Mouse (Mus musculus): Measurements from ENCODE around the gene S1pr3.
A peak's percentile ranks its signal among the peaks of the same experiment; 100 is the strongest.

Gene S1pr3

DNA sequence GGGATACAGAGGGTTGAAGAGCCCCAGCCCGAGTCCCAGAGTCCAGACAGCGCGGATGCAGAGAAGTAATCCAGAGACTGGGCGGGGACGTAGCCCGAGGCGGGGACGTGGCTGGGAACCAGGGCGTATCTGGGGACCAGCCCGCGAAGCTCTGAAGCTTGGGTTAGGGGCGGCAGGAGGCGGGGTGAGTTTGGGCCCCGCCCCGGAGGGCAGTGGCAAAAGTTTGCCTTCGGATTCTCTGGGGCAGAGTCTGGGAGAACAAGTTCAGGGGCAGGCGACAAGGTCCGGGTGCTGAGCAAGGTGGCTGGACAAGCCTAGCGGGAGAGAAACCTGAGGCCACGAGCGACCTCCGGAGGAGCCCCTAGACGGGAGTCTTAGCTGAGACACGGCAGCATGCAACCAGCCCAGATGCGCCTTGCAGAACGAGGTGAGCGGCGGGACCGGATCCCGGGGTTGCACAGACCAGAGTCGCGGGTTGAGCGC is at the start of gene S1pr3:
S1pr3 (plus strand) TSS at position 121 of the 483 bp plus-strand sequence.
- DNase-seq (ENCODE audit: low spot score) = no peak

DNA sequence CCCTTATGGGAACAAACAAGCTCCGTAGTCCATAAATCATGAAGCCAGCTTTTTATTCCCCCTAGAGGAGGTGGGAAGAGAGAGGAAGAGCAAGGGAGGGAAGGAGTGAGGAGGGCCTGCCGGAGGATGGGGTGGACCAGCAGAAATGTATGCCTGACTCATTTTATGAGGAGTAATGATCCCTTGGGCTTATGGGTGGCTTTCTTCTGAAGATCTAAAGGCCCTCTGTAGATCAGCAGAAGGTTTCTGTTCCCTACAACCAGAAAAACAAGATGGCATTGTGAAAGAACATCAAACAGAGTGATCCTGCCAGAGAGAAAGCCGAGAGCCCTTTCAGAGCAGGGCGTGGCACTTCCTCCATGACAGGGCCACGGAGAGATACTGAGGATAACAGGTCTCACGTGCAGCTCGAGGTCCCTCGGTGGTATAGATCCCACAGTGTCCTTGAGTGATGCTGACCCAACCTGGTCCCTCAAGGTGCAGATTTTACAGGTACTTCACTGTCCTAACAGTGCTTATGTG is 47.9 kb upstream of the S1pr3 start:
- no peak for DNase-seq (ENCODE audit: low spot score)

DNA sequence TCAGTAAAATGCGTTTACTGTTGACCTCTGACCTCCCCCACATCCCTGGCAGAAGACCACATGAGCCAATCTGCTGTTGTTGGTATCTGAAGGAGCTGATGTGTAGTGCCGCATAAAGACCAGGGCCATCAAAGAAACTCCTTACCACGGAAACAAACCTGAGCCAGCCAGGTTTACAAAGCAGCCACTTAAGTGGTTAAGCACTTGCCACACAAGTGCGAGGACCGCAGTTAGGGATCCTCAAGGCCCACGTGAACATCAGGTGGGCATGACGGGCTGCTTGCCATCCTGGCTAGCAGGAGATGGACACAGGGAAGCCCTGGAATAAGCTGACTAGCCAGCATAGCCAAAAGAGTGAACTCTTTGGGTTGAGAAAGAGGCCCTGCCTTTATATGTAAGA is 45.0 kb upstream of the S1pr3 start:
- DNase-seq (ENCODE audit: low spot score) = no peak

DNA sequence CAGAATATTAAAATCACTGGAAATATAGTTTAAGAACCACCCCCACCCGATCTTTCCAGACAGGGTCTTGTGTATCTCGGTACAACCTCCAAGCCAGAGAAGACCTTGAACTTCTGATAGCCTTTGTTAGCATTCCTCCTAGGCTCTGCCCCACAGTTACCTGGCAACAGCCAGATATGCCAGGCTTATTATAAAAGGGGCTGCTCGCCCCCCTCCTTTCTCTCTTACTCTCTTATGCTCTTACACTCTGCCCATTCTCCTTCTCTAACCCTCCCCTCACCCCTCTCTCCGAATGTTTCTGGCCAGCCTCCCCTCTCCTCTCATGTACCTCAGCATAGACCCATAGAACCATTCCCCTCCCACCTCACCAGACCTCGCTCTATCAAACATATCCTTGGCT is 44.5 kb upstream of the S1pr3 start:
- DNase-seq (ENCODE audit: low spot score) = no peak

DNA sequence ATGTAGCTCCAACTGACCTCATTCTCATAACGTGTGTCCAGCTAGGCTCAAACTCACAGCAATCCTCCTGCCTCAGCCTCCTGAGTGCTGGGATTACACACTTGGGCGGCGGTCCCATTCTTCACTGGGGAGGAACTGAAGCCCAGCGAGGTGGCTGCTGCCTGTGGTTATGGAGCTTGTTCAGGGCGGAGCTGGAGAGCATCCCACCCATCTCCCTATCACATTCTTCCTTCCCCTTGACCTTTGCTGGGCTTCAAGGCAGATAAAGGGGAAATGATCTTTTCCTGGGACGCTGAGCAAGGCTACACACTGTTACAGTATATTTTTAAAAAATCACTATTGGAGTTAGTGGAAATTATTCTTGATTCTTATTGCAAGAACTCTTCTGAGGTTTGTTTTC is 43.2 kb upstream of the S1pr3 start:
- DNase-seq (ENCODE audit: low spot score) = no peak

DNA sequence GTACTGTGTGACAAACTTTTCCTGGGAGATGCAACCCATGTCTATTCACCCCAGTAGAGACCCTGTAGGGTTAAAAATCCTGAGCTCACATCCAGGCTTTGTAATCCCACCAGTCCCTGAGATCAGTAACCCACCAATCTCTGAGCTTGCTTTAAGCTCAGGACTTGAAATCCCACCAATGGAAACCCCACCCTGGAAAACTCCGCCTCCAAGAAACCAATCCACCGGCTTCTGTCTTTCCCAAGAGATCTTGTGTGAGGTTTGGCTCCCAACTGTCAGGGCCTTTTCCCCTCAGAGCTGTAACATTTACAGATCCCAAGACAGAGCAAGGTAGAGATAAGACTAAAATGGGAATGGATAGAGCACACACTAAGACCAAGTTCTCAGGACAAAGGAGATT is 40.1 kb upstream of the S1pr3 start:
- no peak for DNase-seq (ENCODE audit: low spot score)

DNA sequence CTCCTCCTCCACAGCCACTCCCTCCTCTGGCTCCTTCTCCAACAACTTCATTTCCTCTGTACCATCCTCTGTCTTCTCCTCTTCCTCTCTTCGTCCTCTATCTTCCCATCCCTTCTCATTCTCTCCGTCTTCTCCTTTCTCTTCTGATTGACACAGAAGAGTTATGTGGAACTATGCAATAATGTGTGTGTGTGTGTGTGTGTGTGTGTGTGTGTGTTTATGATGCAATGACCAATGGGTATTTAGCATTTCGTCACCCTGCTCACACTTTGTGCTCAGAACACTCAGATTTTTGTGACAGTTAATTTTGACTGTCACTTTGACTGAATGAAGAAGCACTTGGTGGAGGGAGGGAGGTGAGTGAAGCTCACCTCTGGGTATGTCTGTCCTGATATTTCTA is 39.1 kb upstream of the S1pr3 start:
- DNase-seq (ENCODE audit: low spot score) = no peak

DNA sequence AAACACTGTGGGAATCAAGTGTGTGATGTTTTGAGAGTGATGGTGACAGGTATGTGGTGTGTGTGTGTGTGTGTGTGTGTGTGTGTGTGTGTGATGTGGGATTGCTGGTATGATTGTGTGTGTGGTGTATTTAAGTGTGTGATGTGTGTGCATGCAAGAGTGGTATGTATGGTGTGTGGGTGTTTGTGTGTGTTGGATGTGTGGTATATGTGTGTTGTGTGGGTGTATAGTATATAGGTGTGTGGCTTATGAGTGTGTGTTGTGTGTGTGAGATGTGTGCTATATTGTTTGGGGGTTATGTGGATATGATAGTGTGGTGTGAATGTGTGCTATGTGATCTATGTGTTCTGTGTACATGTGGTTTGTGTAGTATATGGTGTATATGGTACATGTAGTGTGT is 35.4 kb upstream of the S1pr3 start:
- DNase-seq (ENCODE audit: low spot score) = no peak

DNA sequence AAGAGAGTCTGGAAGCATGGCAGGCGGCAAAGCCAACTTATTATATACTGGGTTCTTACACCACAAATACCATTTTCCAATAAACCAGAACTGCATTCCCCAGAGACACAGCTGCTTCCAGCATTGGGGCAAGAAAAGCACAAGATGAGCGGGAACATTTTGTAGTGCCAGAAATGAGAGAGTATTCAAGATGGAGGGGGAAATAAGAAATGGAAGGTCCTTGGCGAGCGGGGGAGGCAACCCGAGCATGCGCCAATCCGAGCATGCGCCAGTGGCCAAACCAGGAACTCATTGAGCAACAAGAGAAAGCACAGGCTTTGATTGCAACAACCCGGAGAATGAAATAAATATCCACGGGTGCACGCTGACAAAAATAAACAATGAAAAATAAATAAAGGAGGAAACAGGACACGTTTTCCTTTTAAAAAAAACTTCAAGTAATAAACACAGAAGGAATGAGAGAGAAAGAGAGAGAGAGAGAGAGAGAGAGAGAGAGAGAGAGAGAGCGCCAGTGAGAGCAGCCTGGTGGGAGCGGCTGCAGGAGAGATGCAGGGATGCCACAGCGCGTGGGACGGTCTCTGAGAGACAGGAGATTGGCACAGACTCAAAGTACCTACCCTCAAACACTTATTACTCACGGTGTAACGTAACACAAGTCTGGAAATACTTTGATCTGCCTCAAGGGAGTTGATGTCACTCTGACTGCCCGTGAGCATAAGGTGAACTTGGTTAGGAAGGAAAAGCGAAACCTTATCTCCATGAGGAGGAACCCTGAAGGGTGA is 34.2 kb upstream of the S1pr3 start:
- peak; percentile 44 for DNase-seq (ENCODE audit: low spot score)

DNA sequence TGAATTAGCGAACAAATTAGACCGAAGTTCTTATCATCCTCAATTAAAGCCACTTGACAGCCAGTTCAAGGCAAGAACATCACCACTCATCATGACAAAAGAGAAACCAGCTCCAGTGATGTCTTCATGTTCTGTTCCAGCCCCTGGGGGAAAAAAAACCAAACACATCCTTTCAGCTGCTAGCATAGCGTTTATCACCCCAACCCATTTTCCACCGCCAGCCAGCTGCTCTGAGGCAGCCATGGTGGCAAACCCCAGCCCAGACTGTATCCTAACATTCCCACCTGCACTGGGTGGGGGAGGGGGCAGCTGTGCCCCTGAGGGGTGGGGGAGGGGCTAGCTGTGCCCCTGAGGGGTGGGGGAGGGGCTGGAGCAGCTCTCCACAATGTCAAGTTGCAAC is 30.3 kb upstream of the S1pr3 start:
- DNase-seq (ENCODE audit: low spot score) = no peak

DNA sequence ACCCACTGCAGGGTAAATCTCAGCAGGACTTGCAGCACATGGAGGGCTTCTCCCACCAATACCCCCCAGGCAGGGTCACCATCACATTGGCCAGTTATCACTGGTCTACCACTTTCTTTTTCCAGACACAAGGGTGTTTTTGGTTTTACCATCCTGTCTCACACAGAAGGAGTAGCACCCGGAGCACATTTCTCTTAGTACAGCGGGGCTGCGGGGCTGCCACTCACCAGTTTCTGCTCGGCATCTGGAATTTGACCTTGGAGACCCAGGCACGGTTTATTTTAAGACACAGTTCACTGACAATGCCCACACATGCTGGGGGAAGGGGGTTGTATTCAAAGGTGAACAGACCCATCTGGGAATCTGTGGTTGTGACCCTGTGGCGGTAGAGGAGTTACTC is 28.8 kb upstream of the S1pr3 start:
- no peak for DNase-seq (ENCODE audit: low spot score)

DNA sequence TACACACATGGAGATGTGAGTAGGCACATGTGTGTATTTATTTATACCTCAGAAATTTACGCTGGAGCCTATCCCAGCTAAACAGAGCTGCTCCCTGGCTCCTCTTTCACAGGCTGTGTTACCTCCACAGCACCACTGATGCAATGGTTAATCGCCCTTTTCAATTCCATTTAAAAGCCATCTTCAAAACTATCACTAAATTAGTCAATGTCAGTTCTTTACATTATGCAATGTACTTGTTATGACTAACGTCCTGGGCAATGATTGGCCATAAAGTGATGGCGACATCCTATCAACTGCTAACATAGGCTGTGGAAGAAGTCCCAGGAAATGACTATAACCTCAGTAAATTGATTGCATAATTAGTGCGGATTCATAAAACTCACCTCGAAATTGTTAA is 26.9 kb upstream of the S1pr3 start:
- DNase-seq (ENCODE audit: low spot score) = no peak

DNA sequence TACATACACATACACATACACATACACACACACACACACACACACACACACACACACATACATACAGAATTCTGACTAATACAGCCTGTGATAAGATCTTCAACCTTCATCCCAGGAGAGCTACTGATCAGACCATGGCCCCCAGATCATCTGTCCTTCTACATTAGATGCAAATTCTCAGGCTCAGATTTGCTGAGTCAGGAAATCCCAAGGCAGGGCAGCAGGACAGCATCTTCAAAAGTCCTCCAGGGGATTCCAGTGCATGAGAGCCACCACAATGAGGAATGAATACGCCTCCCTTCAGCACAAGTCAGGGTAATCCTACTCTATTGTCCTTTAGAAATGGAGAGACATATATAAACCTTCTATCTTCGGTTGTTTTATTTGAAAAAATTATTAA is 23.5 kb upstream of the S1pr3 start:
- DNase-seq (ENCODE audit: low spot score) = no peak

DNA sequence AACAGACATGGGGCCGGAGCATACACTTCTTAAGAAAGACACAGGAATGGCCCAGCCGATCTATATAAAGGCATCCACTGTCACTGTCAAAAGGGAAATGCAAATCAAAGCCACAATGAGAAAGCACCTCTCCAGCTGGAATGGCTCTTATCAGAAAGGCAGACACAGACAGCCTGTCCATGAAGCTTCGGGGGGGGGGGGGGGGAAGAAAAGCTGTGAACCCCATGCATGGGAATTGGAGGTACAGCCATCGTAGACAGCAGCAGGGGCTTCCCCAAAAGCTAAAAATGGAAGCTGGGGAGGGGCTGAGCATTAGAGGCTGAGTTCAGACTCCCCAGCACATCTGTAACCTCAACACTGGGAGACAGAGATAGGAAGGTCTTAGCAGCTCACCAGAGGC is 20.5 kb upstream of the S1pr3 start:
- DNase-seq (ENCODE audit: low spot score) = no peak

DNA sequence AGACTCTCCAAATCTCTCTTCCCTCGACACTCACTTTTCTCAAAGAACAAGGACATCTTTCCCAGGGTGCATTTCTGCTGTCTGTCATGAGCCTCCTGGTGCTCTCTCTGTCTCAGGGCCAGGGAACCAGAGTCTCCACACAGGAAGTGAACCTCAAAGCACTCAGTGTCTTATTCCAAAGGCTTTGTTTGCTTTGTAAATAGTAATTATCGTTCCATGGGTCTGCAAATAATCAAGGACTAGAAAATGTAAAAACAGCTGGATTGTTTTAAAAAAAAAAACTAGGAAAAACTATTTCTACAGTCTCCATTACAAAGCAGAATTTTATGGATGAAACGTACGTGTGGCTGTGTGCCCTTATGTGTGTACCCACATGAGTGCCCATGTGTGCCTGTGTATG is 18.0 kb upstream of the S1pr3 start:
- no peak for DNase-seq (ENCODE audit: low spot score)

DNA sequence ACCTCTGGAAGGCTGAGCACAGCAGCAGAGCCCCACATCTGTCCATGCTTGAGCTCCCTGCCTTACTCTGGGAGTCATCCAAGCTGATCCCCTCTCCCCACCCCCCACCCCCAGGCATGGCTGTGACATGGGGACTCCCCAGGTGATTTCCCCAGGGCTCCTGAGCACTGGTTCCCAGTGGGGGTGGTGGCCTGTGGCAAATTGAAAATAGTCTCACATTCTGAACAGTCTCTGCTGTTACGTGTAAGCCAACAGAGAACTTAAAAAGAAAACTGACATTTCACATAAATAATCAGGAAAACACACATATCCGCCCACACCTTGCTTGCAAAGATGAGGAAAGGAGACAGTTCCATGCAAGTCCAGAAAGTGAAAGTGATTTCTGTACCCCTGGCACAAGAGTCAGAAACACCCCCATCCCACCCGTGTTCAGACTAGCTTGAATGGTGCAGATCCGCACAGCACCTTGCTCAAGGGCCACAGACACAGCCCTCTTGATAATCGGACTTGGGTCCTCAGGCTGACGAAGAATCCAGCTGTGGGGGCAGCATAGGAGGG is 17.0 kb upstream of the S1pr3 start:
- no peak for DNase-seq (ENCODE audit: low spot score)

DNA sequence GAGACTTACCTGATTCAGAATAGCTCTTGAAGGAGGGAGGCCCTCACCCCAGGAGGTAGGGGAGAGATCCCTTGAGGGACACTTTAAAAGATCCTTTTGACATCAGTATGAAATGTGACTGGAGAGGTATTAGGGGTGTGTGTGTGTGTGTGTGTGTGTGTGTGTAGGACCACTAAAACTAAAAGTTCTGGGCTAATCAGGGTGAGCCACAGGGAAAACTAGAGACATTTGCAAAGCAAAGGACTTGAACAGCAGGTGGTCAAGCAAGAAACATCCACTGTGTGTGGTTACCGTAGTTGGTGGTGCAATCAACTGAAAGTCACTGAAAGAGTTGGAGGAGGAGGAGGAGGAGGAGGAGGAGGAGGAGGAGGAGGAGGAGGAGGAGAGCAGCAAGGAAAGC is 16.2 kb upstream of the S1pr3 start:
- DNase-seq (ENCODE audit: low spot score) = no peak

DNA sequence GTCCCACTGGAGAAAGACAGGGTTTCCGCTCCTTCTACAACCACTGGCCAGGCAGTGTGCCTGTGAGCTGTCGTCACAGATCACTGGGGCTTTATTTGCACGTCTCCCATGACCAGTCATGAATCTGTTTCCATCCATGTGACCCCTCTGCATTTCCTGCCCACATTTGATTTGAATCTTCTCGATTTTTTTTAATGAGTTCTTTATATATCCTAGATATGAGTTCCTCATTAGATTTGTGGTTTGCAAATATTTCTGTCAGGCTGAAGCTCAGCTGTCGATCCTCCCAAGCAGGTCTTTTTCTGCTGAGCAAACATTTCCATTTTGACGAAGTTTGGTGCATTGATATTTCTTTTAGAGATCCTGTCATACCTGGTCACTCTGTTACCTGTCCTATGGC is 10.6 kb upstream of the S1pr3 start:
- no peak for DNase-seq (ENCODE audit: low spot score)

DNA sequence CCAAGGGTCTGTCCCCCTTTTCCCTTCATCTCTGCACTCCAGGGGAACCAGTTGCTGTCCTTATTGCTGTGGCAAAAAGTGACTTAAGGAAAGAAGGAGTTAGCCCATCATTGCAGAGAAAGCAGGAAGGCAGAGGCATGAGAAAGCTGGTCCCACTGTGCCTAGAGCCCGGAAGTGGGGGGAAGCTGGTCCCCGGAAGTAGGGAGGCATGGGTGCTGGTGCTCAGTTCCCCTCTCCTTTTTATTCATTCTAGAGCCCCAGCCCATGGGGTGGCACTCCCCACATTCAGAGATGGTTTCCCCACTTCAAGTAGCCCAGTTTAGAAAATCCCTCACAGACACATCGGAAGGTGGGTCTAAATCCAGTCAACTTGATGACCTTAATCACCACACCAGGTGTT is 8.9 kb upstream of the S1pr3 start:
- no peak for DNase-seq (ENCODE audit: low spot score)

DNA sequence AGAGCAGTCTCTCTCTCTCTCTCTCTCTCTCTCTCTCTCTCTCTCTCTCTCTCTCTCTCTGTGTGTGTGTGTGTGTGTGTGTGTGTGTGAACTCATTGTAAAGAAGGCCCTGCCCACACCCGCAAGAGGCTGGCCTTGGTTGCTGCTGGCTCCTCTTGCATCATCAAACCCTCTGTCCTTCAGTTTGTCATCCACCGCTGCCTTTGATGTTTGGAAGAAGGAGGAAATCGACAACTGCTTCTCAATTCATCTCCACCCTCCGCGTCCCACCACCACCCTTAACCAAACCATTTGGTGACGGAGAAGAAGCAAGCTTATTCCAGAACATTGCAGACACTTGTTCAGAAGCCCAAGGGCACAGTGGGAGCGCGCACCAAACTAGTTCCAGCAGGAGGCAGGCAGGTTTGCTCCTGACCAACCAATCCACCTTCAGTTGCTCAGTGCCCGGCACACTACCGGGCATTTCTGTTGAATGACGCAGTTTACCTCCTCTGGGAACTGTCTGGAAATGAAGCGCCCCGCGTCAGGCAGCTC is 8.2 kb upstream of the S1pr3 start:
- no peak for DNase-seq (ENCODE audit: low spot score)

DNA sequence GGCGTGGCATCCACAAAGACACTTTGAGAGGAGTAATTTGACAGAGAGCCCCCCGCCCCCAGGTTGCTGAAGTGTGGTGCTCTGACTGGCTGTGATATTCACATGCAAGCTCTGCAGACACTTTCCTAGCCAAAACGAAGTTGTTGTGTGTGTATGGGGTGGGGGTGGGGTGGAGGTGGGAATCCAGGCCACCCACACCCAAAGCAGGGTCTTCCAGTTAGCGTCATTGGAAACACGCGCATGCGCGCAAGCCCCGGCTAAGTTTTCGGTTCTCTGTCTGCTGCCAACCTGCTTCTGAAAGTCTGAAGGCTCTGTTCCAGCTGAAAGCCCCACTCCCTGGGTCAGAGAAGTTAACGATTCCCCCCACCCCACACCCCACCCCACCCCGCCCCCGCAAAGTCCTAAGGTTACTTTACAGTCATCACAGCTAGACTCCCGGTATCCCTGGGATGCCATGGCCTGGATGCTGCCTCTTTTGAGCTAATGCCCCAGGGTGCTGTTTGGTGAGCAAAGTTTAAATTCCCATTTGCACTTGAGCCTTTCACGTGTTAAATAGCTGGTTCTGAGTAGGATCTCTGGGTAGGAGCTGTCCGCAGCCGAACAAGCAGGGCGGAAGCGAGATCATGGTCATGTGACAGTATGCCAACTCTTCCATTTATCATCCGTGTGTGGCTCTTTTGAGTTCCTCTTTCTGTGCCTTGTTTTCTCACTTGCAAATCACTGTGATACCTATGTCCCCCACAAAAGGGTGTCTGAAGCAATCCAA is 7.5 kb upstream of the S1pr3 start:
- no peak for DNase-seq (ENCODE audit: low spot score)

DNA sequence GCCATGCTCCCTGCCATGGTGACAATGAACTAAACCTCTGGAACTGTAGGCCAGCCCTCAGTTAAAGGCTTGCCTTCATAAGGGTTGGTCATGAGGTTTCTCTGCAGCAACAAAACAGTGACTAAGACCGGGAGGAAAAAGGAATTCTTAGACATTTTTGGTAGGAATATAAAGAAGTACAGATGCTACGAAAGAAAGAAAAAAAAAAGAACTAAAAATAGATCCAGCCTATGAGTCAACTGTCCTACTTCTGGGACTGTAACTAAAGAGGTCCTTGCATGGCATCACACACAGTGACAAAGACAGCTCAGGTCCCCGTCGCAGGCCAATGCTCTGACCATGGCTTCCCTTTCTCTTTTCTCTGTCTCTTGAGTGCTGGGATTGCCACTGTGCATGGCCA is 3.9 kb upstream of the S1pr3 start:
- DNase-seq (ENCODE audit: low spot score) = no peak
